Mouse (Mus musculus): ENCODE measurements around the gene Ptpn14.

The Ptpn14 gene

DNA sequence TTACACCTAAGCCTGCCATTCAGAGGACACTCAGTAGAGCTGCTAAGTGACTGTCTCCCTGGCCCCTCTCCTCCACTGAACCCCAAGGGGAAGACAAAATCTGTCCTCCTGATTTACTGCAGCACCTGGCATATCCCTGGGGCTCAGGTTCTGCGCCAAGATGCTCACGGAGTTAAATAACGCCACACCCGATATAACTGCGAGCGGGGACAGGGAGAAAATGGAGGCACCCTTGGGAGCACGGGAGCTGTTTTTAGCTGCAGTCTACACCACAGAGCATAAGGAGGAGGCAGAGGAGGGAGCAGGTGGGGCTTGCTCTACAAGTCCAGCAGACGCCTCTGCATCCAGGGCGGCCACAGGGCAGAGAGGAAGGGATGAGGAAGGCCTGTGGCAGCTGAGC, 174.3 kb downstream of the Ptpn14 start:
- DNase-seq (ENCODE audit: low spot score), result no peak

DNA sequence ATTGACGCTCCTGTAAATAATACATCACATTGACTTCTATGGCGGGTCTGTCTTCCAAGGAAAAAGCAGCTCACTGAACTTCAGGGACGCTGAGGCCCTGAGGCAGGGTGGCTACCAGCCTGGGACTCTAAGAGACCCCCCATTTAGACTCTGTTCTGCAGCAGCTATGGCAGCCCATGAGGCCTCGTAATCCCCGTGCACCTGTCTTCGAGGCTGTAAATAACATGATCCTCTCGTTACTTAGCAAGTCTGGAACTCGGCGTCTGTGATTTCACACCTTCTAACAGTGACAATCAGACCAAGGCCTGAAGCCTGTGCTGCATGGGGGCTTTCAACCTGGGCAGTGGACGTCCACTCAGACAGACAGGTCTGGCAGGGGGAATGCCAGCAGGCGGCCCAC, 175.1 kb downstream of the Ptpn14 start:
- no peak for DNase-seq (ENCODE audit: low spot score)

DNA sequence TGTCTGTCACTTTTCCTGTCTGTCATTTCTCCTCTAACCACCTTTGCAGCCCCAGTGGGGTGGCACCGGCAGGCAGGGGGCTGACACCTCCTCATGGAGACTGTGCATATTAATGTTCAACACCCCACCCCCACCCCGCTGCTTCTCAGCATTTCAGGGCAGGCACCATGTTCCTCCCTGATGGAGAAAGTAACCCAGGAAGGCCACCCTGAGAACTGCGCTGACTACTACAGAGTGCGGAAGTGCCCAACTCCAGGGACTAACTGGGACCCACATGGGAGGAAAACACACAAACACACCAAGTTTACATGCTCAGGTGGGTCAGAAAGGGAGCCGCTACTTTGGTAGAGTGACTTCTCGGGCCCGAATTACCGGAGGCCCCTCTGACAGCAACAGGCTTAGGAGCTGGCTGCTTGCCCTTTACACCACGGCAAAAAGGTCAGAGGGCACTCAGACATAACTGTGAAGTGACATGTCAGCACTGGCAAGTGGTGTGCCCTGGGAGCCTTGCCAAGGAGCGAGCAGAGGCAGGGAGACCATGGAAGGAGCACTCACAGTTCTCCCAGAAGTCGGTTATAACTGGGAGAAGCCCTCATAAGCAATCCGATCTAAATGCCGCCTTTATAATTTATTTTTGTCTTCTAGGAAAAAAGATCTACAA, 182.7 kb downstream of the Ptpn14 start:
- no peak for DNase-seq (ENCODE audit: low spot score)

DNA sequence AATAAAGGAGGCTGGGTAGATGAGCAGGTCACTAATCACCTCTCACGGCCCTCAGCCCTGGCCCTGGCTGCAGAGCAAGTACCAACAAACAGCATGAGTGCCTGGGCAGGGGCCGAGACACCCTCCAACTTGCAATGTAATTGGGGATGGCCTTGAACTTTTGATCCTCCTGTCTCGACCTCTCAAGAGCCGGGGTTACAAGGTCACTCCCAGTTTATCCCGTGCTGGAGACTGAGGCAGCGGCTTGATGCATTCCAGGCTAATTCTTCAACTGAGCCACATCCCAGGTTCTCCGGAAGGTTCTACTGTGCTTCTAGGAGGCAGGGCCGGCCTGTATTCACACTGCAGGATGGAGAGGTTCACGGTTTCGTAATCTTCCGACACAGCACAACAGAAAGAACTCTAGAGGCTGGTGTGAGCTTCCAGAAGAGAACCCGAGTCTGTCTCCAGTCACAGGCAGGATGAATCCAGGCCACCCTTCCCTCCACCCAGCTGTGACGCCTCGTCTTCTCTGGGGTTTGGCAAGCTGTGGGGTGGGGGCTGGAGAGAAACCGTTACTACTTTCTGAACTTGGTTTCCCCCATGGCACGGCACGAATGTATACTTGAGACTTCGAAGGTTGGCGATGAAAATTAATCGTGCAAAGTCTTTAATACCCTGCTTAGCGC, 185.2 kb downstream of the Ptpn14 start:
- no peak for DNase-seq (ENCODE audit: low spot score)

DNA sequence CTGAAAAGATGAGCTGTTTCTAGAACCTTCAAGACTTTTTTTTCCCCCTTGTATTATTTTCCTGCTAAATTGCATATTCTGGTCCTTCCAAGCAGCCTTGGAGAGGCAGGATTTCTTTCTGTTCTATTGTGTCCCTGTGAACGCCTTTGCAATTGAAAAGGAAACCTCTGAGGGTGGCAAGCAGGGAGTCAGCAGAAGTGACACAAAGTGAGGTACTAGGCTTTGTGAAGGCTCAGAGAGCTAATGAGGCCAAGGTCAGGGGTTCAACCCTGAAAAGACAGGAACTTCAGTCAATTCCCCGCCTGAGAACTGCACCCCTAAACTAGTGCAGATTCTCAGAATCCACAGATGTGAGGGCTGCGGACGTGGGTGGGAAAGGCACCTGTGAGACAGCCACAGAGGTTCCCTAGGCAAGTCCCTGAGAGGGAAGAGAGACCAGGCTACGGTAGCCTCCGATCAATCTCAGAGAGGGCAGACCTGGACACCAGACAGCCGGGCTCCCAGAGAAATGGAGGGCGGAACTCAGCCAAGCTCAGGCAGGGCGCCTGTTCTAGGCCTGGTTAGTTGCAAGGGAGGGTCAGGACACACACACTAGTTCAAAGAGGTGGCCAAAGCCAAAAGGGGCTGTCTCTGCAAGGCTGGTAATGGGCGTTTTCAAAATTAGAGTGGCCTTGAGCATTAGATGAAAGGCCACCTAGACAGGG, 188.5 kb downstream of the Ptpn14 start:
- DNase-seq (ENCODE audit: low spot score), result no peak

DNA sequence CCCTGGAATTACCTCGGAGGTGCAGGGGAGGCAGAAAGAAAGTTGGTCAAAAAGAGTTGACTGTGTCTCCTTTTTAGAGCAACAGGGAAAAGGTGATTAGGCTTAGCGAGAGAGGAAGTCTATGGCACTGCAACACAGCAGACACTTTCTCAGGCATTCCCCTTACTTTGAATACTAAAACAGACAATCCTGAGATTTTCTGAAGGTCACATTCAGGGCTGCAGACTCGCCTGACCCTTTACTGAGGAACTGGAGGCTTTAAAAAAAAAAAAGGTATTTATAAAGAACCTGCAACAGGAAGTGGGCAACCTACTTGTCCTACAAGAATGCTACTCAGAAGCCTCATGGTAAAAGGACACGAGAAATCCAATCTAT, 189.0 kb downstream of the Ptpn14 start:
- no peak for DNase-seq (ENCODE audit: low spot score)

DNA sequence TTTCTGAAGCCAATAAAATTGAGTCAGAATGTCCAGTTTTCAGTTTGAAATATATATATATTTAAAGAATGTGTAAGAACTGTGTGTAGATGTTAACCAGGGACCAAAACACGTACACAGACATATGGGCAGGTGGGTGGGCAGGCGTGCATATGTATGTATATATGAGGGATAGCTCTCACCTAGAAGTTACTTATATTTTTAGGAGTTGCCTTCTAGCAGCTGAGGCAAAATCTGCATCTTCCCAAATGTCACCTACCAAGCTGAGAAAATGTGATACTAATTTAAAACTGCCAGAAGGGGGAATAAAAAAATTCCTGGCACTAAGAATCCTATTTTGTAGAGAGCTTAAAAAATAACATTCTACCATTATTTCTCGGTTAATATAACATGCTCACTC, 191.7 kb downstream of the Ptpn14 start:
- DNase-seq (ENCODE audit: low spot score), result no peak

DNA sequence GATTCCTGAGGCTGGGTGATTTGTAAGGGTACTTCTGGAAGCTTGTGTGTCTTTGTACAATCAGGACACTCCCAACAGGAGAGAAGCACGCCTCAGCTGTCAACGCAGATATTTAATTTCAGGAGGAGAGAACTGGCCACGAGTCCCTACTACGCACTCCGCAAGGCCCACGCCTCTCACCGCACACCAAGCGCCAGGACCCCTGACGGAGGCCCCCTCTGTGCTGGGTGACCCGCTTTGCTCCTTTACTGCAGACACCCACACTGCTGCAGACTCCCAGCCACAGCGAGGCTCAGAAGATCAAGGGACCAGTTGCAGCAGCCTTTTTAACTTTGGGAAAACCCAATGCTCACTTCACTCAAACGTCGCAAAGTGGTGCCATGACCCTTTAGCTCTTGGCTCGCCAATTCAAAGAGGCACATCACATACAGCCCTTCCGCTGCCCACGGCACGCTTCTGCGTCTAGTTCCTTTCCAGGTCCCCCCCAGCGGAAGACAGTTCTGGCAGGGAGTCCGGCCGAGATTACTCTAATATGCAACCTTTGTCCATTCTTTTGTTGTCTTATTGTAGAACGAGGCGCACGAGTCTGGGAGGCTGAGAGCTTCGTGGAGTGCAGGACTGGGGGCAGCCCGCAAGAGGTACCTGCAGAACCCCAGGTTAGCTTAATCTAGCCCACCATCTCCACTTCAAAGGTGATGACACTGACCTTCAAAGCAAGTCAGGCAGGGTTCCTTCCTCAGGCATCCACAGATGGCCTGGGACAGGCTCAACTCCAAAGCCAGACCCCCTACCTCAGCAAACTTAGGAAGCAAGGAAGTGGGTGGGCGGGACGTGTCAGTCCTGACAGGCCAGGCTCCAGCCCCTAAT, 192.9 kb downstream of the Ptpn14 start:
- no peak for DNase-seq (ENCODE audit: low spot score)

DNA sequence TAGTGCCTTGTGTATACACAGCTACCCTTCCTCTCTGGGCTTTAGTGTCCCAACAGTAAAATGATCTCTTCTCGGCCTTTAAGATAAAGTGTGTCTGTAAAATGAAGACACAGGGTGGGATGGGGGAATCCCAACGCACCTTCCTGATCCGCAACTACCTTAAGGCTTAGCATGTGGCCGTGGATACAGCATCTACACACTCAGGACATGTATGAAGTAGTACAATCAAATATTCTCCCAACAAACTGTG, 193.4 kb downstream of the Ptpn14 start:
- DNase-seq (ENCODE audit: low spot score), result no peak

DNA sequence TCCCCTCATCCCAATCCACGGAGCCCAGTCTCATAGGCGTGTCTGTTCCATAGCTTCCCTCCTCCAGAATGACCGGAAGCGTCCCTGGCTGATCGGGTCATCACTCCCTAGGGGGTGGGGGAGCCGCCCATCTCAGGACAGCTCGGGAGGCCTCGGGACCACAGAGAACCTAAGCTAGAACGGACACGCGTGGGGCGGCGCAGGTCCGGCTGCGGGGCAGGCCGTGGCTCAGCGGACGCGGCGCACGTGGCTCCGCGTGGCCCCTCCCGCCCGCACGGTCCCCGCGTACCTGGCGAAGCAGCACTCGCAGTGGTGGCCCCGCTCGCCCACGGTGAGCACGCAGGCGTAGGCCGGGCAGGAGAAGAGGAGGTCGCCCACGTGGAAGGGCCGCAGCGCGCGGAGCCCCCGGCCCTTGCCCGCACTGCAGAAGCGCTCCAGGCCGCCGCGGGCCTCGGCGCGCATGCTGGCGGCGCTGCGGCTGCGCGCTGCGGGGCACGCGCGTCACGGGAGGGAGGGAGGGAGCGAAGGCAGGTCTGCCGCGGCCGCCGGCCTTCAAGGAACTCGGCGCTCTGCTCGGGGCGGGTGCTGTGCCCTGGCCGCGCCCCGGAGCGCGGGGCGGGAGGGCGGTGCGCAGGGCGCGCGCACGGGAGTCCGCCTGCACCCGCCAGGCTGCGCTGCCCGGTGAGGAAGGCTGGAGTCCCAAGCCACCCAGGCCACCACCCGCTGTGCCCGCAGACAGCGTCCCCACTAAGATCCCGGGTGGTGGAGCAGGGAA, 193.9 kb downstream of the Ptpn14 start, which contains the start of gene Smyd2:
Gene Smyd2 (minus strand): TSS at position 546 of the 775 bp plus-strand sequence.
- peak; percentile 82 for DNase-seq (ENCODE audit: low spot score)

DNA sequence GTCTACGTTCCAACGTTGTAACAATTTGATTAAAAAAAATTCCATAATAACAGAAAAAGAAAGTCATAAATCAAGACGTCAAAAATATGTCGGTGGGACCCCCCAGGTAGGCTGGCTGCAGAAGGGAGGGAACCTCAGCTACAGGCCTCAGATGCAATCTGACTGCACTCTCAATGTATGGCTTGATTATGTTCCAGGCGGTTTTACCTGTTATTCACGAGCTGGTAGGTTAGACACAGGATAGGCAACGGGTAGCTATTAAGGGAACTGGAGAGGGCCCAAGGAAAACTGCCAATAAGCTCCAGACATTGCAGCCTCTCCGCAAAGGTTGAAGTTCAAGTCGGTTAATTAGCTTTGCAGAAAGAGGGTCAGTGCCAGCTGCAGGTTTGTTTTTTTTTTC, 194.7 kb downstream of the Ptpn14 start:
- peak; percentile 6 for DNase-seq (ENCODE audit: low spot score)

DNA sequence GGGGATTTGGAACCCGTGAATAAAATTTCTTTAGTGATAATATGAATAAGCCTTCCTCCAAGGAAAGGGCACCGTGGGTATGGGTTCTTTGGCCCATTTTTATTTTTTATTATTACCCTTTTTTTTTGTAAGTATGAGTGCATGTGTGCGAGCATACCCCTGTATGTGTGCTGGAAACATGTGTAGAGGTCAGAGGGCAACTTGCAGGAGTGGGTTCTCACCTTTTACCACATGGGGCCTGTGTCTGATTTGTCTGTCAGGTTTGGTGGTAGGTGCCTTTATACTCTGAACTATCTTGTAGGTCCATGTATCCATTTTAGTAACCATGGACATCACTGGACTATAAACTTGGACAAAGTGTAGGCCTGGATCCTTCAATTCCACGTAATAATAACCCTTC, 195.1 kb downstream of the Ptpn14 start:
- no peak for DNase-seq (ENCODE audit: low spot score)

DNA sequence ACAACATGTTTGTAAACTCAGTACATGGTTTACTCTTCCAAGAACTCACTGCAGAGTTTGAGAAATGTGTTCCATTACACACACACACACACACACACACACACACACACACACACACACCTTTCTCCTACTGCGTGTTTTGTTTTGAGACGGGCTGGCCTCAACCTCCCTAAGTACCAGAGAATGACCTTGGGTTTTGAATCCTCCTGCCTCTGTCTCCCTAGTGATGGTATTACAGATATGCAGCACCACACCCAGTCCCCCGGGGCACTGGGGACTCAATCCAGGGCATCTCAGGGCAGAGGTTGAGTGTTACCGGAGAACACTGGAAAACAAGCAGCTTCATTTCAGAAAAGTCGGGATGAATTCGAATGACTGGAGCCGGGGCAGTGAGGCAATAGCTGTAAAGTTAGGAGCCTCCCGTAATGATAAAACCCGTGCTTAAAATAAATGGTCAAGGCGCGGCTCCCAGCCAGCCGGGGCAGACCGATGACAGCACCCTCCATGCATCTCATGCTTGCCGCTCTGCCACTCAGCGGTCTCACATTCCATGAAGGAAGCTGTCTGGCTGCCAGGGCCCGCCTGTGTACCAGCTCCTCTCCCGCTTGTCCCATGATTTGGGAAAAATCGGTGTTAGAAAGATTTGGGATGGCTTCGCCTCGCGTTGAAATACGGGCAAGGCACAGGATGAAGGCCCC, 196.0 kb downstream of the Ptpn14 start:
- DNase-seq (ENCODE audit: low spot score), result no peak

DNA sequence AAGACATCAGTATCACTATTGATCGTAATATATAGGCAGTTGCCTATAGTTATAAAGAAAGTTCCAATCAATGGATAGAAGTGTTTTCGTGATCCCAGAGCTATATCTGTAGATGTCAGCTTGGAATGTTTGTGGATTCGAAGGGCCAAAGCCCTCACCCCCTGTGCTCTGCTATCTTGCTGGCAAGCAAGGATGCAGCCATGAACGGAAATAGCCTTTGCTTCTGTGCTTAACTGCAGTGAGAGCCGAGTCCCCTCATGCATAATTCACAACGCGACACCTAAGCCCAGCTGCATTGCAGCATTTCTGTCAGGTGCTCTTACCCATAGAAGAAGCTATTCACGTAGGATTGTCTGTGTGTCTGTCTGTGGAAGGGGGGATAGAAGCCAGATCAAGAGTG, 198.2 kb downstream of the Ptpn14 start:
- no peak for DNase-seq (ENCODE audit: low spot score)
